Mouse (Mus musculus) common myeloid progenitor, adult 5-6 weeks (primary cell): ENCODE data around the gene Vmn2r83. TPM values are rescaled to one million over a fixed set of nuclear protein-coding genes. Genes with fewer than 3 reads are reported as not detected.
"Not testable (repeated sequence)": the region's sequence is repeated elsewhere in the genome, so short reads cannot be mapped to it uniquely, and the experiment has no call there.

ENCODE experiments used
- ATAC-seq: replicated peaks from 2 replicates; pipeline ENCODE4 v1.8.0; 2016; ENCODE audit warnings: low read depth, mild to moderate bottlenecking, moderate TSS enrichment, inconsistent platforms; ENCODE audit not compliant: poor library complexity, severe bottlenecking
- total RNA-seq: library from RNA; stranded (forward); fragments of 200-1000, 187-1606 nt; gene quantifications from 2 replicates; pipeline ENCODE4 v1.2.3, GENCODE M21; 2017

Gene Vmn2r83
- not detected in 2 replicates for total RNA-seq

DNA sequence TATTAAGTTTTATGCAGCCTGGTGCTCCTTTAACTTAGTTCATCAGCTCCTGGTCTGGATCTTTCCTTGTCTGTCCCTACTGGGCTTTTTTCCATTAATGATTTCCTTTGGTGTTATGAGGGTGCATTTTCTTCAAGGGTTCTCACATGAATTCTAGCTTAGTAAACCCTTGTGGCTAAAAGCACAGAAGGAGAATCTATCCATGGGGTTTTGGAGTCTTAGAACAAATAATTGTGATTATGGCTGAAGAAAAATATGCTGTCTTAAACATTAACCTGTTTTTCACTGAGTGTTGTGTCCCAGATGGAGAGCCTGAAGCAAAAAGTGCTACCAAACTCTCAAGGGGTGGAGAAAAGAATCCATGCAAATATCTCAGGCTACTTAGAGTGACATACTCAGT, at the start of gene Vmn2r83:
Gene Vmn2r83, plus strand, starts transcription at position 301 of the 400 bp plus-strand sequence.
- no peak for ATAC-seq

- not testable (repeated sequence) for ATAC-seq
These were observed 33.2 kb upstream of the Vmn2r83 start for GRCm38 (mm10) chr10:79435141-79435820.

- ATAC-seq = no peak
These were observed 27.4 kb downstream of the Vmn2r83 start for GRCm38 (mm10) chr10:79495886-79496285.

DNA sequence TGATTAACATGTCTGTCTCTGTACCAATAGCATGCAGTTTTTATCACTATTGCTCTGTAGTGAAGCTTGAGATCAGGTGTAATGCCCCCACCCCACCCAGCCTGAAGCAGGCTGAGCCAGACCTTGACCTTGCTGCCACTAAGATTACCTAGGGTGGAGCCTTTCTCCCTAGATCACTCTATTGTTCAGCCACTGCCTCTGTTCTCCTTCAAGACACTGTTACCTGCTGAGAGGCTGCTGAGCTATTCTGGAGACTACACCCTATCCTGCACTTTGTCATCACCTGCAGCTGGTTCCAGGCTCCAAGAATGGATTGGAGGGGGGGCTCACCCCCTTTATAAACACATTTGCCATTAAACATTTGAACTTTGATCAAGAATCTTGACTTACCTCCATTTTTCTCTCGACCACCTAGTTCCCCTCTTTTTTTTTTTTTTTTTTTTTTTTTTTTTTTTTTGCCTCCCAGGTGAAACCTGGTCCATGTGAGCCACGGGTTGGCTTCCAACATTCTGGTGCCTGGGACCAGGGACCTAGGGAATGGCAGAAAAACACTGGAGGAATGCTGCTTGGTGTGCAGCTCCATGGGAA, 28.3 kb downstream of the Vmn2r83 start:
- ATAC-seq = no peak

- peak; percentile 40; the same call in 1 of the 2 replicates for ATAC-seq
These were observed 34.5 kb downstream of the Vmn2r83 start for GRCm38 (mm10) chr10:79502830-79503644.

- peak; percentile 94 for ATAC-seq
These were observed 38.2 kb downstream of the Vmn2r83 start for GRCm38 (mm10) chr10:79506709-79507108.

- ATAC-seq = no peak
These were observed 55.9 kb downstream of the Vmn2r83 start for GRCm38 (mm10) chr10:79524433-79524832.

GRCm38 (mm10) chr10:79525456-79526325, 57.2 kb downstream of the Vmn2r83 start:
- ATAC-seq = no peak

GRCm38 (mm10) chr10:79526661-79527452, 58.3 kb downstream of the Vmn2r83 start:
- ATAC-seq = no peak

- no peak for ATAC-seq
These were observed 58.9 kb downstream of the Vmn2r83 start for GRCm38 (mm10) chr10:79527453-79527845.

DNA sequence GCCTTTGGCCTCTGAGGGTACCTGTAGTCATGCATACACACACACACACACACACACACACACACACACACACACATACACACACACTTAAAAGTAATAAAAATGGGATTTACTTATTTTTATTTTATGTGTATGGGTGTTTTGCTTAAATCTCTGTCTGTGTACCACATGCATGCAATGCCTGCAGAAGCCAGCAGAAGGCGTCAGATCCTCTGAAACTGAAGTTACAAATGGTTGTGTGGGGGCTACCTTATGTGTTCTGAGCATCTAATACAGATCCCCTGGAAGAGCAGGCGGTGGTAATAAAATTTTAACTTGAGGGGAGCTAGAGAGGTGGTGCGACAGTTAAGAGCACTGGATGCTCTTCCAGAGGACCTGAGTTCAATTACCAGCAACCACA, 59.5 kb downstream of the Vmn2r83 start:
- no peak for ATAC-seq

GRCm38 (mm10) chr10:79530241-79530640, 61.7 kb downstream of the Vmn2r83 start:
- no peak for ATAC-seq

DNA sequence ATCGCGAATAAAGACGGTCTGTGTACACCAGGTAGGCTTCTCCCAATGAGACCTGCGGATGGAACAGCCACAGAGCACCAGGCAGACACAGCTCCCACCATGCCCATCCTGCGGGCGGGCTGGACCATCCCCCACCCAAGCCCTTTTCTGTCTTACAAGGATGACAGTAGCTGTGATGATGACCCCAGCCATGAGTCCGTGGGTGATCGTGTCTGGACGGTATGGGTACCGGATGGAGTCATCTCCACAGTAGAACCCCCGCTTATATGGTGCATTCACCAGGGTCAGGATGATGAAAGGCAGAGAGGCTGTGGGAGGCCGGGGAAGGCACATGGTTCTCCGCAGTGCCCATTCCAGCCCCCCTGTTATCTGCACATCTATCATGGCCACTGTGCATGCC, 62.2 kb downstream of the Vmn2r83 start:
- ATAC-seq = no peak

DNA sequence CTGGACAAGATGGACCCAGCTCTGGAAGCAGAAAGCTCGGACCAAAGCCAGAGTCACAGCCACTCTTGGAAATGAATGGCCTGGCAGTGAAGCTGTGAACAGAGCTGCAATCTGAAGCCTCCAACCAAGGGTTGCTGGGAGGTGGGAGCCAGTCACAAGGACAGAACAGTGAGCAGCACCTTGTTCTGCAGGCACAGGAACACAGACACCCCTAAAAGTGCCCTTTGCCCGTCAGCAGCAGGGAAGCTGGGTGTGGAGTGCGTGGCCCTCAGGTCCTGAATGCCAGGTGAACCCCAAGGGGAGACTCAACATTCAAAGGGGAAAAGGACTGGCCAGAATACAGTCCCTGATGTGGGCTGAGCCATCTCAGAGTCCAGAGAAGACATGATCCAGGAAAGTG, 63.1 kb downstream of the Vmn2r83 start:
- ATAC-seq = no peak

GRCm38 (mm10) chr10:79532678-79533077, 64.1 kb downstream of the Vmn2r83 start:
- no peak for ATAC-seq

GRCm38 (mm10) chr10:79533126-79533911, 64.8 kb downstream of the Vmn2r83 start, which contains the start of gene Plpp2:
Gene Plpp2, minus strand, starts transcription at chr10:79533796.
- peak; percentile 85 for ATAC-seq

GRCm38 (mm10) chr10:79534426-79534825, 65.9 kb downstream of the Vmn2r83 start:
- ATAC-seq = no peak

DNA sequence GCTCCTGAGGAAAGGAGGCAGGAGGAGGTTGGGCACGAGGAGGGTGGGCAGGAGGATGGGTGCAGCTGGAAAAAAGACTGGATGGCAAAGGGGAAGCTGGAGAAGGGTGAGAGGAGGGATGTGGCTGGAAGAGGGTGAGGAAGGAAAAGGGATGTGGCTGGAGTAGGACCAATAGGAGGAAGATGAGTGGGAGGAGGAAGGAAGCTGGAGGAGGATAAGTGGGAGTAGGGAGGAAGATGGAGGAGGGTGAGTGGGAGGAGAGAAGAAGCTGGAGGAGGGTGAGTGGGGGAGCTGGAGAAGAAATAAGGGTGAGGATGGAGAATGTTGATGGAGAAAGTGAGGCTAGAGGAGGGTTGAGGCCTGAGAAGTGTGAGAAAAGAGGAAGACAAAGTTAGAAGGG, 66.9 kb downstream of the Vmn2r83 start:
- no peak for ATAC-seq
